Mouse (Mus musculus) retina, embryonic 14.5 days (tissue): ENCODE data around the gene Cald1.

Source experiments
- DNase-seq: peaks from one replicate; pipeline ENCODE4 v3.0.0-alpha.2; 2015; ENCODE audit warnings: low spot score

The Cald1 gene

GRCm38 (mm10) chr6:34720447-34720846 lies 122.1 kb downstream of the Cald1 start:
- no peak for DNase-seq

GRCm38 (mm10) chr6:34721740-34722139 lies 123.4 kb downstream of the Cald1 start:
- DNase-seq: no peak

- DNase-seq: no peak
Measured at GRCm38 (mm10) chr6:34722660-34723059, 124.4 kb downstream of the Cald1 start.

- no peak for DNase-seq
Measured at GRCm38 (mm10) chr6:34723250-34723904, 125.1 kb downstream of the Cald1 start.

GRCm38 (mm10) chr6:34725660-34726059 lies 127.4 kb downstream of the Cald1 start:
- no peak for DNase-seq

- no peak for DNase-seq
Measured at GRCm38 (mm10) chr6:34726104-34726503, 127.8 kb downstream of the Cald1 start.

- DNase-seq: no peak
Measured at GRCm38 (mm10) chr6:34727316-34727983, 129.2 kb downstream of the Cald1 start.

GRCm38 (mm10) chr6:34729449-34730151 lies 131.3 kb downstream of the Cald1 start:
- no peak for DNase-seq

- no peak for DNase-seq
Measured at GRCm38 (mm10) chr6:34731007-34731406, 132.7 kb downstream of the Cald1 start.

- no peak for DNase-seq
Measured at GRCm38 (mm10) chr6:34731529-34731928, 133.2 kb downstream of the Cald1 start.

GRCm38 (mm10) chr6:34734940-34735695 lies 136.8 kb downstream of the Cald1 start:
- DNase-seq: no peak

GRCm38 (mm10) chr6:34736934-34737333 lies 138.6 kb downstream of the Cald1 start:
- DNase-seq: no peak

GRCm38 (mm10) chr6:34743946-34744345 lies 145.6 kb downstream of the Cald1 start:
- DNase-seq: no peak

GRCm38 (mm10) chr6:34747846-34748245 lies 149.5 kb downstream of the Cald1 start:
- DNase-seq: no peak

GRCm38 (mm10) chr6:34748566-34748965 lies 150.3 kb downstream of the Cald1 start:
- no peak for DNase-seq

- DNase-seq: no peak
Measured at GRCm38 (mm10) chr6:34749526-34749925, 151.2 kb downstream of the Cald1 start.

- no peak for DNase-seq
Measured at GRCm38 (mm10) chr6:34750487-34751120, 152.3 kb downstream of the Cald1 start.

GRCm38 (mm10) chr6:34751625-34752024 lies 153.3 kb downstream of the Cald1 start:
- no peak for DNase-seq

GRCm38 (mm10) chr6:34754448-34754847 lies 156.1 kb downstream of the Cald1 start:
- peak; percentile 84 for DNase-seq

- no peak for DNase-seq
Measured at GRCm38 (mm10) chr6:34758340-34758739, 160.0 kb downstream of the Cald1 start.

- DNase-seq: peak; percentile 78
Measured at GRCm38 (mm10) chr6:34760023-34760422, 161.7 kb downstream of the Cald1 start.

GRCm38 (mm10) chr6:34765721-34766120 lies 167.4 kb downstream of the Cald1 start:
- DNase-seq: no peak
